Mouse (Mus musculus): ENCODE measurements around the gene Acsl5. TPM values are rescaled to one million over a fixed set of nuclear protein-coding genes. Genes with fewer than 3 reads are reported as not detected.

Gene Acsl5
- 28.6 and 35.8 TPM in 2 replicates for polyA plus RNA-seq (2014; fragmentation: Nextera tagmentation; extraction: Ambion mirVana)

DNA sequence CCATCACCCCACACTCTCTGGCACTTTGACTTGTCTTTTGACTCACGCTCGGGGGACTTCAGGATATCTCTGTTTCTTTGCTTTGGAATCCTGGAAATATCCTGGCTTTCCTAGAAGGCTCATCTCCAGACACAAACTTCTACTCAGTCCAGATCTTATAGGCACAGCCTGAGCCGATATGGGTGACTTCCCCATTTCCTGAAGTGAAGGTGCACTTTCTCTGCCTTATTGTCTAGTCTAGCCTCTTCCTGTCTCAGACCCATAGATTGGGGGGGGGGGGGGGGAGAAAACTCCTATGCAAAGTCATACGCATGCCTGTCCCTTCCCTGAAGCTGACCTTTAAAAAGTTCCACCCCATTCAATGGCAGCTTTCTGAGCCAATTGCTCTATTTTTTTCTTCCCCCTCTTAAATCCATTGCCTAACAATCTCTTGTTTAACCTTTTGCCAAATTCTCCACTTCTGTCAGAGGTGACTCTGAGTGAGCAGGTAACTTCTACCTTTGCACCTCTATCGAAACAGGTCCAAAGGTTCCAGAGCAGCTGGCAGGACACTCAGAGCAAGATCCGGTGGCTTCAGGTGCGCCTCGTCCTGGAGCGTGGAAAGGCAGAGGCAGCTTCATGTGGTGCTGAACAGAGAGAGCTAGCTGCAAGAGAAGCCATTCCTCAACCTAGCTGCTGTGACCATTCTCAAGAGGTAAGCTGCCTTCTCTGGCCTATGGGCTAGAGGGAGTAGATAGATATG, at the start of gene Acsl5:
Acsl5 (plus strand) TSS at position 556 of the 742 bp plus-strand sequence.
- no peaks in the 10 kb centered on the region for H3K9me3 ChIP-seq (replicated peaks; ENCODE audit: control insufficient read depth, low read length)
- no peaks in the 10 kb centered on the region for H3K36me3 ChIP-seq (ENCODE audit: control insufficient read depth, insufficient read depth, low read length)
- H3K27ac ChIP-seq (ENCODE audit: low read depth, low read length), result no peak within 1 kb of the TSS
- no peak within 1 kb of the TSS for H3K9ac ChIP-seq (ENCODE audit: low read depth, low read length)
- H3K27me3 ChIP-seq (ENCODE audit: control insufficient read depth, insufficient read depth, low read length), result no peaks in the 10 kb centered on the region
- WGBS (ENCODE audit: insufficient replicate concordance), result 85% methylated on average over 9 of the region's 9 CpGs
- no peak within 1 kb of the TSS for H3K4me3 ChIP-seq (ENCODE audit: low read depth, low read length)
- peaks cover 2% of the 10 kb centered on the region; the same call in 1 of the 2 replicates for H3K4me1 ChIP-seq (ENCODE audit: control insufficient read depth, insufficient read depth, low read length)
- no peak for ATAC-seq (replicated peaks; ENCODE audit: insufficient number of reproducible peaks, low FRiP score, low TSS enrichment)
- H3K4me2 ChIP-seq, result peak within 1 kb of the TSS; percentile 82; the same call in 1 of the 2 replicates

DNA sequence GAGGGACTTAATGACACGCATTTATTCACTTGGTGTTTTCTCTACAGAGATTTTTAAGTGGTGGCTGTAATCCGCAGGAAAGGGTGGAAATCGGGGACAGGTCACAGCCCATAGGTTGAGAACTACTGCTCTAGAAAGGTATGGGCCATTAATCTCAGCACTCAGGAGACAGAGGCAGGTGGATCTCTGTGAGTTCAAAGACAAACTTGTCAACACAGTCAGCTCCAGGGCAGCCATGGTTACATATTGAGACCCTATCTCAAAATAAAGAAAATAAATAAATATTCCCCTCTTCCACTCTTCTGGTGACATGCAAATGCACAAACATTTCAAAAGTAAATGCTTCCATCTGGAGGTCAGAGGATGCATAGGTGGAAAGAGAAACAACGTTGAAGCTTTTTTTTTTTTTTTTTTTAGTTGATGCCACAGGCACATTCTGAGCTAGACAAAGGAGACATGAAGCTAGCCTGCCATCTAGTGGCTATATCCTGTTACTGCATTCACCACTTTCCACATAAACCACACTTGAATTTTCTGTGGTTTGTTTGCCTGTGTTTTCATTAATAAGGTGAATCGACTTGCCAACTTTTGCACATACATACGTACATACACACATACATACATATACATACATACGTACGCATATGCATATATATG, 45.1 kb upstream of the Acsl5 start:
- 36% methylated on average over 8 of the region's 8 CpGs for WGBS (ENCODE audit: insufficient replicate concordance)
- no peak for ATAC-seq (replicated peaks; ENCODE audit: insufficient number of reproducible peaks, low FRiP score, low TSS enrichment)
- Histone ChIP-seq H3K27ac (ENCODE audit: low read depth, low read length) (no peak overlapping the region), H3K36me3 (ENCODE audit: control insufficient read depth, insufficient read depth, low read length) (no peaks in the 10 kb centered on the region), H3K9ac (ENCODE audit: low read depth, low read length) (no peak overlapping the region), H3K9me3 (replicated peaks; ENCODE audit: control insufficient read depth, low read length) (no peaks in the 10 kb centered on the region), H3K27me3 (ENCODE audit: control insufficient read depth, insufficient read depth, low read length) (peaks cover 3% of the 10 kb centered on the region), H3K4me3 (ENCODE audit: low read depth, low read length) (no peak overlapping the region), H3K4me2 (no peak overlapping the region), H3K4me1 (ENCODE audit: control insufficient read depth, insufficient read depth, low read length) (no peaks in the 10 kb centered on the region)

DNA sequence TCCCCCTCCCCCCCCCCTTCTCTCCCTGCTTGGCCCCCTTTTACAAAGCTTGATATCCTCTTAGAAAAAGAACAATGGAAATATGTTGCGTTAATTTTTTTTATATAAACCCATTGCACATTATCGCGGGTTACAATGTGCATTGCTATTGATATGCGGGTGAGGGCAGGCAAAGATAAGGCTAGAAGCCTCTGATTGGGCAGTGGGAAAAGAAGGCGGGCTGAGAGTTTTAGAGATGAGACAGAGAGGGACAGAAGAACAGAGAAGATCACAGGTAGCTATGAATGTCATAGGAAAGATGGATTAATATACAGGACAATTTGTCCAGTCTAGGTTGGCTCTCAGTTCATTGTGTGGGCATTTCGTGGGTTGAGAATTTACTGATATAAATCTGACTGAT, 44.5 kb upstream of the Acsl5 start:
- ATAC-seq (replicated peaks; ENCODE audit: insufficient number of reproducible peaks, low FRiP score, low TSS enrichment), result no peak
- Histone ChIP-seq H3K9ac (ENCODE audit: low read depth, low read length) (no peak overlapping the region), H3K9me3 (replicated peaks; ENCODE audit: control insufficient read depth, low read length) (no peaks in the 10 kb centered on the region), H3K4me2 (no peak overlapping the region), H3K4me1 (ENCODE audit: control insufficient read depth, insufficient read depth, low read length) (no peaks in the 10 kb centered on the region), H3K4me3 (ENCODE audit: low read depth, low read length) (no peak overlapping the region), H3K27me3 (ENCODE audit: control insufficient read depth, insufficient read depth, low read length) (peaks cover under 1% of the 10 kb centered on the region), H3K36me3 (ENCODE audit: control insufficient read depth, insufficient read depth, low read length) (no peaks in the 10 kb centered on the region), H3K27ac (ENCODE audit: low read depth, low read length) (no peak overlapping the region)
- WGBS (ENCODE audit: insufficient replicate concordance), result 40% methylated on average over 6 of the region's 6 CpGs

- Histone ChIP-seq H3K36me3 (ENCODE audit: control insufficient read depth, insufficient read depth, low read length) (no peaks in the 10 kb centered on the region), H3K4me1 (ENCODE audit: control insufficient read depth, insufficient read depth, low read length) (no peaks in the 10 kb centered on the region), H3K4me3 (ENCODE audit: low read depth, low read length) (no peak overlapping the region), H3K9ac (ENCODE audit: low read depth, low read length) (no peak overlapping the region), H3K27me3 (ENCODE audit: control insufficient read depth, insufficient read depth, low read length) (no peaks in the 10 kb centered on the region; the same call in 1 of the 2 replicates), H3K4me2 (no peak overlapping the region), H3K9me3 (replicated peaks; ENCODE audit: control insufficient read depth, low read length) (no peaks in the 10 kb centered on the region), H3K27ac (ENCODE audit: low read depth, low read length) (no peak overlapping the region)
- no peak for ATAC-seq (replicated peaks; ENCODE audit: insufficient number of reproducible peaks, low FRiP score, low TSS enrichment)
- 51% methylated on average over 25 of the region's 25 CpGs for WGBS (ENCODE audit: insufficient replicate concordance)
Measured at GRCm38 (mm10) chr19:55207746-55208538, 43.8 kb upstream of the Acsl5 start.

- no peak for ATAC-seq (replicated peaks; ENCODE audit: insufficient number of reproducible peaks, low FRiP score, low TSS enrichment)
- H3K36me3 ChIP-seq (ENCODE audit: control insufficient read depth, insufficient read depth, low read length), result no peaks in the 10 kb centered on the region
- 77% methylated on average over 4 of the region's 4 CpGs for WGBS (ENCODE audit: insufficient replicate concordance)
Measured at GRCm38 (mm10) chr19:55208654-55209053, 43.1 kb upstream of the Acsl5 start.

GRCm38 (mm10) chr19:55209084-55209483, 42.7 kb upstream of the Acsl5 start:
- no peak for ATAC-seq (replicated peaks; ENCODE audit: insufficient number of reproducible peaks, low FRiP score, low TSS enrichment)
- Histone ChIP-seq H3K4me2 (no peak overlapping the region), H3K9me3 (replicated peaks; ENCODE audit: control insufficient read depth, low read length) (no peaks in the 10 kb centered on the region), H3K36me3 (ENCODE audit: control insufficient read depth, insufficient read depth, low read length) (no peaks in the 10 kb centered on the region), H3K9ac (ENCODE audit: low read depth, low read length) (no peak overlapping the region), H3K4me1 (ENCODE audit: control insufficient read depth, insufficient read depth, low read length) (no peaks in the 10 kb centered on the region), H3K4me3 (ENCODE audit: low read depth, low read length) (no peak overlapping the region), H3K27ac (ENCODE audit: low read depth, low read length) (no peak overlapping the region), H3K27me3 (ENCODE audit: control insufficient read depth, insufficient read depth, low read length) (no peaks in the 10 kb centered on the region; the same call in 1 of the 2 replicates)
- WGBS (ENCODE audit: insufficient replicate concordance), result 81% methylated on average over 3 of the region's 3 CpGs

More at GRCm38 (mm10) chr19:55208654-55209053, 43.1 kb upstream of the Acsl5 start:
- Histone ChIP-seq H3K27me3 (ENCODE audit: control insufficient read depth, insufficient read depth, low read length) (no peaks in the 10 kb centered on the region; the same call in 1 of the 2 replicates), H3K27ac (ENCODE audit: low read depth, low read length) (no peak overlapping the region), H3K9me3 (replicated peaks; ENCODE audit: control insufficient read depth, low read length) (no peaks in the 10 kb centered on the region), H3K4me1 (ENCODE audit: control insufficient read depth, insufficient read depth, low read length) (no peaks in the 10 kb centered on the region), H3K9ac (ENCODE audit: low read depth, low read length) (no peak overlapping the region), H3K4me2 (no peak overlapping the region), H3K4me3 (ENCODE audit: low read depth, low read length) (no peak overlapping the region)

DNA sequence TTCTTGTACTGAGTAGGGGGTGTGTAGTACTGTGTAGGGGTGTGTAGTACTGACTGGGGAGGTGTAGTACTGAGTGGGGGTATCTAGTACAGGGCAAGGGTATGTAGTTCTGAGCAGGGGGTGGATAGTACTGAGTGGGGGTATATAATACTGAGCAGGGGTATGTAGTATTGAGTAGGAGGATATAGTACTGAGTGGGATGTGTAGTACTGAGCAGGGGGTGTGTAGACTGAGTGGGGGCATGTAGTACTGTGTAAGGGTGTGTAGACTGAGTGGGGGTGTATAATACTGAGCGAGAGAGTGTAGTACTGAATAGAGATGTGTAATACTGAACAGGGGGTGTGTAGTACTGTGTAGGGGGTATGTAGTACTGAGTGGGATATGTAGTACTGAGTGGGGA, 40.0 kb upstream of the Acsl5 start:
- Histone ChIP-seq H3K4me1 (ENCODE audit: control insufficient read depth, insufficient read depth, low read length) (no peaks in the 10 kb centered on the region), H3K9me3 (replicated peaks; ENCODE audit: control insufficient read depth, low read length) (no peaks in the 10 kb centered on the region), H3K27ac (ENCODE audit: low read depth, low read length) (no peak overlapping the region), H3K27me3 (ENCODE audit: control insufficient read depth, insufficient read depth, low read length) (no peaks in the 10 kb centered on the region; the same call in 1 of the 2 replicates), H3K4me2 (no peak overlapping the region), H3K36me3 (ENCODE audit: control insufficient read depth, insufficient read depth, low read length) (no peaks in the 10 kb centered on the region), H3K4me3 (ENCODE audit: low read depth, low read length) (no peak overlapping the region), H3K9ac (ENCODE audit: low read depth, low read length) (no peak overlapping the region)
- ATAC-seq (replicated peaks; ENCODE audit: insufficient number of reproducible peaks, low FRiP score, low TSS enrichment), result no peak
- 82% methylated on average over 1 of the region's 1 CpGs for WGBS (ENCODE audit: insufficient replicate concordance)

DNA sequence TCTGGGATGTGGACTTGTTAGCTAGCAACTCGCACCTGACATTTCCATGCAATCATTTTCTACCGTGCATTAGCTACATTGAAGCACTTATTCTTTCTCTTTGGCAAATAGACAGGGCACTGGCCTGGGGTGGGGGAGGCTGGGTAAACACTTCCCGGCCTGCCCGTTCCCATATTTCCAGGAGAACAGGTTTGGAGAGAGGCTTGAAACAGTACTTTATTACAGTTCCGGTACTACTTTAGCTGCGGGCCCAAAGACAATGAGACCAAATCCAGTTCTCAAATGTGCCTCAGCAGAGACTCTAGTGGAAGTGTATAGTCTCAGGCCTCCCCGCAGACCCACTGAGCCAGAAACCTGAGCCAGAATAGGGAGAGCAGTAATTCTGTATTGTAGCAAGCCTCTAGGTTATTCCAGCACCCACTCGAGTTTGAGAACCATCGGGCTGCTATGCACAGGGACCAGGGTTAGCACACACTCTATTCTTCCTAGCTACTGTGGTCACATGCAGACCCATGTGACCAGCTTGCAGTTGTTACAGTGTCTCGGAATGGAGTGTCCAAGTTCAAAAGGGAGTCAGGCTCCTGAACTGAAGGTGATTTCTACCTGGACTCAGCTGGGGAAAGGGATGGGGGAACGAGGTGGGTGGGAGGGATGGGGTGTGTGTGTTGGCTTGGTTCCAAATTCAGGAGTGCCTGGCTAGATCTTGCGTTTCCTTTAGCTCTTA, 38.0 kb upstream of the Acsl5 start:
- Histone ChIP-seq H3K9ac (ENCODE audit: low read depth, low read length) (no peak overlapping the region), H3K9me3 (replicated peaks; ENCODE audit: control insufficient read depth, low read length) (no peaks in the 10 kb centered on the region), H3K27ac (ENCODE audit: low read depth, low read length) (no peak overlapping the region), H3K4me2 (no peak overlapping the region), H3K27me3 (ENCODE audit: control insufficient read depth, insufficient read depth, low read length) (no peaks in the 10 kb centered on the region), H3K36me3 (ENCODE audit: control insufficient read depth, insufficient read depth, low read length) (no peaks in the 10 kb centered on the region), H3K4me3 (ENCODE audit: low read depth, low read length) (no peak overlapping the region), H3K4me1 (ENCODE audit: control insufficient read depth, insufficient read depth, low read length) (0 out of 2 replicates have a peak, but pooled peaks cover 2% of the 10 kb centered on the region)
- ATAC-seq (replicated peaks; ENCODE audit: insufficient number of reproducible peaks, low FRiP score, low TSS enrichment), result no peak
- WGBS (ENCODE audit: insufficient replicate concordance), result 74% methylated on average over 12 of the region's 12 CpGs
